Mouse (Mus musculus): Measurements from ENCODE around the gene Gm47791. TPM values are rescaled to one million over a fixed set of nuclear protein-coding genes. Genes with fewer than 3 reads are reported as not detected.

The Gm47791 gene
- total and polyA plus RNA-seq, 2 experiments from 2014 or later, result not detected

DNA sequence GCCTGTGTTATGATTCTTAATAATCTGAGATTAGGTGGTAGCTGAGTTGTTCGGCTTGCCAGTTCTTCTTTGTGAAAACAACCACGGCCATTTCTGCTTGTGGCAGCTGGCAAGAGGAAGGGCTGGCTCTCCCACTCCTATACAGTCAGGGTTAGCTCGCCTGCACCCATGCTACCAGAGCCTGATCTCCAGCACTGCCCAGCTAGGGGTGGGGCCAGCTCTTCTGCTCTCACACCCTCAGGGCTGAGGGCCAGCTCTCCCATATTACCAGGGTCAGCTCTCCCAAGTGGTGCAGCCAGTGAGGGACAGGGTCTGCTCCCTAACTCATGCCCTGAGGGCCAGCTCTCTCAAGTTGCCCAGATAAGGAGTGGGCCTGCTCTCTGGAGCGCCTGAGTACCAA, 1.4 kb upstream of the Gm47791 start:
- Histone ChIP-seq H3K4me1 (ENCODE audit: insufficient read depth) (no peaks in the 10 kb centered on the region), H3K27me3 (ENCODE audit: insufficient read depth, low read length) (no peaks in the 10 kb centered on the region), H3K9me3 (ENCODE audit: low read length) (no peaks in the 10 kb centered on the region), H3K9ac (no peak overlapping the region), H3K4me3 (ENCODE audit: low read depth, low read length) (no peak overlapping the region), H3K36me3 (ENCODE audit: insufficient read depth) (no peaks in the 10 kb centered on the region), H3K27ac (ENCODE audit: low read depth, low read length) (no peak overlapping the region), H3K4me2 (ENCODE audit: low read depth) (no peak overlapping the region)
- 92% methylated on average over 4 of the region's 4 CpGs for WGBS
- no peak for TF ChIP-seq CTCF (IDR thresholded peaks at IDR 0.05; ENCODE audit: low read depth)
- no peak for ATAC-seq
- DNase-seq, result no peak

DNA sequence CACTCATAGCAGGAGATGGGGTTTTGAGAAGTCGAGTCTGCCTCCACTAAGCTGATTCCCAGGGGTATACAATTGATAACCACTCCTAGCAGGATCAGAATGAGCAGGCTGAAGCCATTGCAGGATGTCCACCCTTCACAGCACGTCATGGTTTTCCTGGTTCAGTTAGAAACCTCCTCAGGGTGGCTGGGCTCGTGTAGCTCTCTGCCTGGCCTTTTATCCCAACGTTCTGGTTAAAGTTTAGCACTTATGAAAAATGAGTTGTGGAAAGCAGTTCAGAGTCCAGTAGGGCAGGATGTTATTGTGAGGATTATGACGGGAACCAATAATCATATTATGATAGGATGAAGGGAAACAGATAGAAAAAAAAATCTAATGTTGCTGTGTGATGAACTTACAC, 2.8 kb downstream of the Gm47791 start, which contains the start of gene Tm4sf20:
Gene Tm4sf20, minus strand, starts transcription at position 193 of the 400 bp plus-strand sequence.
- H3K27ac ChIP-seq (ENCODE audit: low read depth, low read length), result no peak within 1 kb of the TSS
- 75% methylated on average over 5 of the region's 5 CpGs for WGBS
- no peak within 1 kb of the TSS for H3K9ac ChIP-seq
- H3K9me3 ChIP-seq (ENCODE audit: low read length), result no peaks in the 10 kb centered on the region
- H3K4me2 ChIP-seq (ENCODE audit: low read depth), result no peak within 1 kb of the TSS
- ATAC-seq (no peak), DNase-seq (no peak)
- TF ChIP-seq CTCF (IDR thresholded peaks at IDR 0.05; ENCODE audit: low read depth), result no peak
- no peaks in the 10 kb centered on the region for H3K36me3 ChIP-seq (ENCODE audit: insufficient read depth)
- H3K27me3 ChIP-seq (ENCODE audit: insufficient read depth, low read length), result no peaks in the 10 kb centered on the region
- no peak within 1 kb of the TSS for H3K4me3 ChIP-seq (ENCODE audit: low read depth, low read length)
- no peaks in the 10 kb centered on the region for H3K4me1 ChIP-seq (ENCODE audit: insufficient read depth)

DNA sequence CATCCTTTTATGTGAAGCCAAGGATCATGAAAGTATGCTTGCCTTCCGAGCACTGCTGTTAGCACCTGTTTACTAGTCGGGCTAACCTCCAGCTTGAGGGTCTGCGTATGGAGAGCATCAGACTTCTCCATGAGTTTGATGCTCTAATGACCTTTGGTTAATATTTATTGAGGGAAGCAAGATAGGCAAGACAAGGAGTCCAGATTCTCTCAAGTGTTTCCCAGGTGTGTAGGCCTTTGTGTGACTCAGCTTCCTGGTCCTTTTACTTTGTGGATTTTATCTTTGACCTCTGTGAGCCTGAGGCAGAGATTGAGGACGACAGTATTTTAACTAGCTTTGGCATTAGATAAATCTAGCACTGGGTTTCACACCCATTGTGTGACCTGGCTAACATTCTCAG, 4.4 kb downstream of the Gm47791 start:
- H3K9ac ChIP-seq, result no peak overlapping the region
- no peak for ATAC-seq
- H3K4me2 ChIP-seq (ENCODE audit: low read depth), result no peak overlapping the region
- H3K27me3 ChIP-seq (ENCODE audit: insufficient read depth, low read length), result no peaks in the 10 kb centered on the region
- no peak overlapping the region for H3K27ac ChIP-seq (ENCODE audit: low read depth, low read length)
- no peak for TF ChIP-seq CTCF (IDR thresholded peaks at IDR 0.05; ENCODE audit: low read depth)
- no peaks in the 10 kb centered on the region for H3K9me3 ChIP-seq (ENCODE audit: low read length)
- no peaks in the 10 kb centered on the region for H3K4me1 ChIP-seq (ENCODE audit: insufficient read depth)
- no peak overlapping the region for H3K4me3 ChIP-seq (ENCODE audit: low read depth, low read length)
- H3K36me3 ChIP-seq (ENCODE audit: insufficient read depth), result no peaks in the 10 kb centered on the region
- DNase-seq, result no peak
- WGBS, result 80% methylated on average over 4 of the region's 4 CpGs

DNA sequence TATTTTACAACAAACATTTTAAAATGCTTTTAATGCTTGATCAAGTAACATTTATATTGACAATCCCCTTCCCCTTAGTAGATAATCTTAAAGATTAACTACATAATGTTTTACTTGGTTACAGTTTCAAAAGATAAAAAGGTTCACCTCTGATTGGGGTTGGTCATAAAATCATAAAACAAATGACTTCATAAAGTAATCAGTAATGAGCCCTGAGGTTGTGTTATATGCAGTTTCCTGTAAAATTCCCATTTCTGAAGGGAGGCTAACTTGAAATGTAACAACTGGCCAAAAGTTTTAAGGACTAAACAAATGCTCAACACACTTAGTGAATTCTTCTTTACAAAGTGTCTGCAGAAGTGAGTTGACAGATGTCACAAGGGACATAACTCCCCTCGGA, 4.8 kb downstream of the Gm47791 start:
- WGBS, result 82% methylated on average over 1 of the region's 1 CpGs
- H3K27me3 ChIP-seq (ENCODE audit: insufficient read depth, low read length), result no peaks in the 10 kb centered on the region
- no peak overlapping the region for H3K9ac ChIP-seq

DNA sequence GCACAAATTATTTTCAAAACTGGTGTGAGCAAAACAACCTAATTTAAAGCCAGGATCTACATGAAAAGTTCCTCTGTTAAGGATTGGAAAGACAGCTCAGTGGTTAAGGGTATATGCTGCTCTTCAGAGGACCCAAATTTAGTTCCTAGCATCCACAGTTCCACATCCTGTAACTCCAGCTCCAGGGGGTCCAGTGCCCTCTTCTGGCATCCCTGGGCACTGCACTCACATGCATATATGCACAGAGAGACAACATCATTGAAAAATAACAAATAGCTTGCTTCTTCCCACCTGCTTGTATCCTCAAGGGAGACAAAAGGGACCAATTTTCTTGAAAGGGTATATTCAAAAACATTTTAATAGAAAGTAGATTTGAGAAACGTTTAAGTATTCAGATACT, 8.8 kb downstream of the Gm47791 start:
- no peak for TF ChIP-seq CTCF (IDR thresholded peaks at IDR 0.05; ENCODE audit: low read depth)
- Histone ChIP-seq H3K4me3 (ENCODE audit: low read depth, low read length) (no peak overlapping the region), H3K4me1 (ENCODE audit: insufficient read depth) (no peaks in the 10 kb centered on the region), H3K9ac (no peak overlapping the region), H3K27me3 (ENCODE audit: insufficient read depth, low read length) (no peaks in the 10 kb centered on the region), H3K4me2 (ENCODE audit: low read depth) (no peak overlapping the region), H3K27ac (ENCODE audit: low read depth, low read length) (no peak overlapping the region), H3K36me3 (ENCODE audit: insufficient read depth) (no peaks in the 10 kb centered on the region), H3K9me3 (ENCODE audit: low read length) (no peaks in the 10 kb centered on the region)
- no peak for DNase-seq
- ATAC-seq, result no peak
- 79% methylated on average over 1 of the region's 1 CpGs for WGBS

More for the DNA sequence above, 4.8 kb downstream of the Gm47791 start:
- TF ChIP-seq CTCF (IDR thresholded peaks at IDR 0.05; ENCODE audit: low read depth), result no peak
- H3K4me2 ChIP-seq (ENCODE audit: low read depth), result no peak overlapping the region
- no peak overlapping the region for H3K4me3 ChIP-seq (ENCODE audit: low read depth, low read length)
- DNase-seq (no peak), ATAC-seq (no peak)
- H3K9me3 ChIP-seq (ENCODE audit: low read length), result no peaks in the 10 kb centered on the region
- no peaks in the 10 kb centered on the region for H3K4me1 ChIP-seq (ENCODE audit: insufficient read depth)
- no peak overlapping the region for H3K27ac ChIP-seq (ENCODE audit: low read depth, low read length)
- H3K36me3 ChIP-seq (ENCODE audit: insufficient read depth), result no peaks in the 10 kb centered on the region

DNA sequence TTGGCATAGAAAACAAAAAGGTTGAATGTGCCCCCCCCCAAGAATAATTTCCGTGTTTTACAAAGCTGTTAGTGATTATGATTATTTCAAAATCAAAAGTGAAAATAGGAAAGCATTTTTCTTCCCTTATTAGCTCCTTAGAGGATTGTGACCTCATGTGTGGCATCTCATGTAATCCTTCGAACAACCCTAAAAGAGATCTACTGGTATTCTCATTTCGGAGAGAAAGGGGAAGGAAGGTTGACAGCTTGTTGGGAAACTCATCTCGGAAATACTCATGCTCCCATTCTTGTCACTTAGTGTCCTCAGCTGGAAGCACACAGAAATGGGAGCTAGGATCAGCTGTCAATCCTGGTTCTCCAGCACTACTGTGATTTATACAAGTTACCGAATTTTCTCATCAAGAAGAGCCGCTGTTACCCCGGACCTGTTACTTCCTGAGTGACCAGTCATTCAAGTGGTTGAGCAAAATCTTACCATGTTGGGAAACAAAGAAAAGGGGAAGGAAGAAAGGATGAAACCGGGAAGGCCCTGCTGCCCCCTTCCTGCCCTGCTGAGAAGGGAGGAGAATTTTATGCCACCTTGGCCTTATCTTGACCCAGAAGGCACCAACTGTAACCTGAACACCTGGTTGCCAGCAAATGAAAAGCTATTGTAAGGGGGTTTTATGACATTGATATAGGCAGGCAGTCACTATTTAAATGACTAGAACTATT, 9.4 kb downstream of the Gm47791 start:
- TF ChIP-seq CTCF (IDR thresholded peaks at IDR 0.05; ENCODE audit: low read depth), result no peak
- 95% methylated on average over 8 of the region's 8 CpGs for WGBS

DNA sequence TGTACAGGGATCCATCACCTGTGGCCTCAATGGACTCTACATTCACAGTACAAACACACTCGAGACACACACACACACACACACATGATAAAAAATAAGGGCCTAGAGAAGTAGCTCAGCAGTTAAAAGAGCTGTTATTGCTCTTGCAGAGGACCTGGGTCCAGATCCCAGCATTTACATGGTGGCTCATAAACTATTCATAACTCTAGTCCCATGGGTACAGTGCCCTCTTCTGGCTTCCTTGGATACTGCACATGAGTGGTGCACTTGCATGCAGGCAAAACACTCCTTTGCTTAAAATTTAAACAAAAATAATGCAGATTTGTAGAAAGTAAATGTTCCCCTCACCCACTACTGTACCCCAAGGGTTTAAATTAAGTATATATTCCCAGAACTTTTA, 11.5 kb downstream of the Gm47791 start:
- ATAC-seq, result no peak
- peaks cover 14% of the 10 kb centered on the region for H3K36me3 ChIP-seq (ENCODE audit: insufficient read depth)
- no peak overlapping the region for H3K4me2 ChIP-seq (ENCODE audit: low read depth)
- H3K27me3 ChIP-seq (ENCODE audit: insufficient read depth, low read length), result no peaks in the 10 kb centered on the region
- H3K4me3 ChIP-seq (ENCODE audit: low read depth, low read length), result no peak overlapping the region
- no peak overlapping the region for H3K27ac ChIP-seq (ENCODE audit: low read depth, low read length)
- no peak overlapping the region for H3K9ac ChIP-seq
- H3K9me3 ChIP-seq (ENCODE audit: low read length), result no peaks in the 10 kb centered on the region
- no peaks in the 10 kb centered on the region for H3K4me1 ChIP-seq (ENCODE audit: insufficient read depth)
- DNase-seq, result no peak
- peak; percentile 28; the same call in 1 of the 2 replicates for TF ChIP-seq CTCF (IDR thresholded peaks at IDR 0.05; ENCODE audit: low read depth)
- WGBS, result 89% methylated on average over 1 of the region's 1 CpGs

More for the DNA sequence above, 9.4 kb downstream of the Gm47791 start:
- Histone ChIP-seq H3K9me3 (ENCODE audit: low read length) (no peaks in the 10 kb centered on the region), H3K27me3 (ENCODE audit: insufficient read depth, low read length) (no peaks in the 10 kb centered on the region), H3K4me3 (ENCODE audit: low read depth, low read length) (no peak overlapping the region), H3K36me3 (ENCODE audit: insufficient read depth) (no peaks in the 10 kb centered on the region), H3K4me2 (ENCODE audit: low read depth) (no peak overlapping the region), H3K9ac (no peak overlapping the region), H3K4me1 (ENCODE audit: insufficient read depth) (no peaks in the 10 kb centered on the region), H3K27ac (ENCODE audit: low read depth, low read length) (no peak overlapping the region)
- DNase-seq (no peak), ATAC-seq (no peak)

Data from forebrain, postnatal 0 days (tissue).